Mouse (Mus musculus) myocyte (in vitro differentiated cells): ENCODE results near the gene Bicc1.

Experiments
- CEBPB ChIP-seq: IDR thresholded peaks from 2 replicates; pipeline ENCODE4 v1.6.1; 2011; ENCODE audit warnings: mild to moderate bottlenecking, moderate library complexity; ENCODE audit not compliant: poor library complexity, insufficient read depth, severe bottlenecking
- MAX ChIP-seq: IDR thresholded peaks from one replicate; pipeline ENCODE4 v1.6.1; 2011; ENCODE audit warnings: low read depth, mild to moderate bottlenecking, control low read depth
- MYOG ChIP-seq, 3 experiments: IDR thresholded peaks; one replicate each; pipeline ENCODE4 v1.6.1; 2011; ENCODE audit warnings: control low read depth in 2 of 3, low read depth in 2 of 3, mild to moderate bottlenecking in 2 of 3; ENCODE audit not compliant: insufficient read length in 2 of 3, control insufficient read depth in 1 of 3, insufficient read depth in 1 of 3
- POLR2A ChIP-seq: IDR thresholded peaks from one replicate; pipeline ENCODE4 v1.6.1; 2011; ENCODE audit warnings: low read depth, mild to moderate bottlenecking, control low read depth, moderate library complexity; ENCODE audit not compliant: insufficient read length
- POLR2AphosphoS2 ChIP-seq: IDR thresholded peaks from one replicate; pipeline ENCODE4 v1.6.1; 2011; ENCODE audit warnings: low read depth, control low read depth; ENCODE audit not compliant: insufficient read length
- REST ChIP-seq: IDR thresholded peaks from one replicate; pipeline ENCODE4 v1.6.1; 2011; ENCODE audit warnings: mild to moderate bottlenecking, control low read depth, moderate library complexity; ENCODE audit not compliant: insufficient read depth, insufficient read length
- SRF ChIP-seq: IDR thresholded peaks from one replicate; pipeline ENCODE4 v1.6.1; 2011; ENCODE audit warnings: low read depth; ENCODE audit not compliant: control insufficient read depth, insufficient read length
- TCF3 ChIP-seq: IDR thresholded peaks from one replicate; pipeline ENCODE4 v1.6.1; 2011; ENCODE audit warnings: low read depth, control low read depth; ENCODE audit not compliant: insufficient read length

- TF ChIP-seq MYOG (IDR thresholded peaks at IDR 0.05; ENCODE audit: control insufficient read depth in 1 of 3, insufficient read depth in 1 of 3, insufficient read length in 2 of 3, low read depth in 2 of 3) (no peak), POLR2A (no peak), CEBPB (no peak), POLR2AphosphoS2 (no peak), MAX (no peak), SRF (no peak), TCF3 (no peak), REST (no peak)
Observed at GRCm38 (mm10) chr10:71127951-71128331, 31.6 kb downstream of the Bicc1 start.
